Mouse (Mus musculus) erythroblast, embryonic 14.5 days (primary cell): ENCODE results near the gene Clcn1. TPM values are rescaled to one million over a fixed set of nuclear protein-coding genes. Genes with fewer than 3 reads are reported as not detected.

Source experiments
- H3K27me3 ChIP-seq: 2 replicates; pipeline ENCODE4 v1.6.1; 2012; ENCODE audit warnings: inconsistent platforms; ENCODE audit not compliant: control insufficient read depth
- H3K36me3 ChIP-seq: 2 replicates; pipeline ENCODE4 v1.6.1; 2012; ENCODE audit warnings: mild to moderate bottlenecking, inconsistent platforms; ENCODE audit not compliant: control insufficient read depth
- H3K4me1 ChIP-seq: 2 replicates; pipeline ENCODE4 v1.6.1; 2012; ENCODE audit warnings: inconsistent platforms; ENCODE audit not compliant: control insufficient read depth
- H3K4me3 ChIP-seq: replicated peaks from 2 replicates; pipeline ENCODE3; 2012; ENCODE audit warnings: moderate library complexity, mild to moderate bottlenecking, inconsistent platforms
- H3K9me3 ChIP-seq: 2 replicates; pipeline ENCODE4 v1.6.1; 2012; ENCODE audit warnings: low read length, inconsistent platforms, mixed read lengths; ENCODE audit not compliant: control insufficient read depth
- GATA1 ChIP-seq: IDR thresholded peaks from 2 replicates; pipeline ENCODE4 v1.6.1; 2012; ENCODE audit warnings: low read length, inconsistent platforms, mixed read lengths
- TAL1 ChIP-seq: IDR thresholded peaks from 3 replicates; pipeline ENCODE4 v1.6.1; 2012; ENCODE audit warnings: low read length, inconsistent platforms, mixed read lengths
- polyA plus RNA-seq: library from polyadenylated mRNA; stranded (reverse); fragments of >175 nt; gene quantifications from 2 replicates; pipeline ENCODE4 v1.2.3, GENCODE M21; 2012

Clcn1 gene
- polyA plus RNA-seq, 1 experiment = not detected

DNA sequence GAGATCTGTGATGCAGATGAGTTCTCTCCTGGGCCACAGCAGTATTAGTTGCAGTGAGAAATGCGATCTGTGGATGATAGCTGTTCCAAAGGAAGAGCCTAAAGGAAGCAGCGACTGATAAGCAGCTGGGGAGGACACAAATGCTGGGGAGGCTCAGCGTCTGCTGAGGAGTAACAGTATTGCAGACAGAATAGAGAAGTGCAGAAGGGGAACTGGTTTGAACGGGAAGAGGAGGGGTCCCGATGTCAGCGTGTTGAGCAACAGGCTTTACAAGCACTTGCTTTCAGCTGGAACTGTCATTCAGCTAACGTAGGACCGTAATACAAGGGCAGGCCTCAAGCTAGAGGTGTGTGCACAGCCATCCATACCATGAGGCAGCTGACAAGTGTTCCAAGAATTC, 66.7 kb downstream of the Clcn1 start:
- peaks cover 17% of the 10 kb centered on the region for H3K36me3 ChIP-seq
- no peaks in the 10 kb centered on the region for H3K9me3 ChIP-seq
- H3K4me3 ChIP-seq = no peak overlapping the region
- H3K4me1 ChIP-seq = peaks cover 43% of the 10 kb centered on the region
- peaks cover 23% of the 10 kb centered on the region for H3K27me3 ChIP-seq
- TF ChIP-seq TAL1 = no peak

DNA sequence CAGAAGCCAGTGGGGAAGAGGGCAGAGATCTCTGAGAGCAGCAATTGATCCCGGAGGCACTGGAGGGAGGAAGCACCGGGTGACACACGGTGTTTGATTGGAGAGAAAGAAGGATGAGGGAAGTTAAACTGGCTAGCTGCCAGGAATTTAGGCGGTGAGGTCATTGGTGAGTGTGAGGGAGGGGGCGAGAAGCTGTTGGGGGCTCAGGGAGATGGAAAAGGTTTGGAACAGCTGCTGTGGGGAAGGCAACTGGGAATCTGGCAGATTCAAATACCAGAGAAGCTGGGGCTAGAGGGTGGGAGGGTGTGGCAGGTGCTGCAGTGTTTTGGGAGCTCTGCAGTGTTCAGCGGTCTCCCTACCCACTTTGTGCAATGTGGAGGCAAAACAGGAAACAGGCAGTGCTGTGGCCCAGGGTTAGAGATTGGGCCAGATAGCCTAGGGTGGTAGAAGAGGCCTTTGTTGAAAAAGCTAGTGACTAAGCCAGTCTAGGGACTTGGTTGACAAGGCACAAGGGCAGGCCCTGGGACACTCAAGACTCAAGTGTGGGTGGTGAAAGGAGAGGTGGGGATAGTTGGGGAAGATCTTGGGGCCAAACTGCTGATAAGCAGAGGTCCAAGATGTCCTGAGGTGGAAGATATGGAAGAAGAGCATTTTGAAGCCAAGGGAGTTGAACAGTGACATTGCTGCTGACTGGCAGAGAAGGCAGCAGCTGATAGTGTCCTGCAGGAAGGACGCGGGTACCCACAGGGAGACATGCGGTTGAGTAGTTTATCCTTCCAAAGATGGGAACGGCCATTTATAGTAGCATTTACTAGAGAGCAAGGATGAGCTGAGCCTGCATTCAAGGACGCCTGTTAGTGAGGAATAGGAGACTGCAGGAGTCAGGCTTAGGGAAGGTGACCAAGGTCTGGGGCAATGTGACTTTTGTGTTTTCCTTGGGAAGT, 67.9 kb downstream of the Clcn1 start:
- TF ChIP-seq GATA1 = no peak
- TF ChIP-seq TAL1 = no peak
- Histone ChIP-seq H3K4me1 (peaks cover 38% of the 10 kb centered on the region), H3K36me3 (peaks cover 23% of the 10 kb centered on the region), H3K27me3 (peaks cover 19% of the 10 kb centered on the region), H3K9me3 (no peaks in the 10 kb centered on the region), H3K4me3 (no peak overlapping the region)

DNA sequence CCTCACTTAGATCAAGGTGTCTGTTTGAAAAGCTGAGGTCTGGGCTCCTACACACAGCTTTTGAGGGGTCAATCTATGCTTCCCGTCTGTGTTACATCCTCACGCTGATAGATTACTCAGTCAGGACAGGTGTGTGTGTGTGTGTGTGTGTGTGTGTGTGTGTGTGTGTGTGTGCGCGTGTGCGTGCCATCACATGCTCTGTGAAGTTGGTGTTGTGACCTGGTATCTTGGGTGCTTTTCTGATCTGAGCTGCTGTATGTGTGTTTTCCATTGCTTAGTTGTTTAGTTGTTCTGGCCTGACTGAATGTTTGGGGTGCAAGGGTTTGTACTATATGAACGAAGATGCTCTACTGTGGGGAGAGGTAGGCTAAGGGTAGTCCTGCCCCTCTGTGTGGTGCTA, 68.9 kb downstream of the Clcn1 start:
- Histone ChIP-seq H3K36me3 (peaks cover 23% of the 10 kb centered on the region), H3K9me3 (no peaks in the 10 kb centered on the region), H3K4me3 (no peak overlapping the region), H3K4me1 (peaks cover 28% of the 10 kb centered on the region), H3K27me3 (peaks cover 9% of the 10 kb centered on the region)
- no peak for TF ChIP-seq GATA1
- no peak for TF ChIP-seq TAL1

DNA sequence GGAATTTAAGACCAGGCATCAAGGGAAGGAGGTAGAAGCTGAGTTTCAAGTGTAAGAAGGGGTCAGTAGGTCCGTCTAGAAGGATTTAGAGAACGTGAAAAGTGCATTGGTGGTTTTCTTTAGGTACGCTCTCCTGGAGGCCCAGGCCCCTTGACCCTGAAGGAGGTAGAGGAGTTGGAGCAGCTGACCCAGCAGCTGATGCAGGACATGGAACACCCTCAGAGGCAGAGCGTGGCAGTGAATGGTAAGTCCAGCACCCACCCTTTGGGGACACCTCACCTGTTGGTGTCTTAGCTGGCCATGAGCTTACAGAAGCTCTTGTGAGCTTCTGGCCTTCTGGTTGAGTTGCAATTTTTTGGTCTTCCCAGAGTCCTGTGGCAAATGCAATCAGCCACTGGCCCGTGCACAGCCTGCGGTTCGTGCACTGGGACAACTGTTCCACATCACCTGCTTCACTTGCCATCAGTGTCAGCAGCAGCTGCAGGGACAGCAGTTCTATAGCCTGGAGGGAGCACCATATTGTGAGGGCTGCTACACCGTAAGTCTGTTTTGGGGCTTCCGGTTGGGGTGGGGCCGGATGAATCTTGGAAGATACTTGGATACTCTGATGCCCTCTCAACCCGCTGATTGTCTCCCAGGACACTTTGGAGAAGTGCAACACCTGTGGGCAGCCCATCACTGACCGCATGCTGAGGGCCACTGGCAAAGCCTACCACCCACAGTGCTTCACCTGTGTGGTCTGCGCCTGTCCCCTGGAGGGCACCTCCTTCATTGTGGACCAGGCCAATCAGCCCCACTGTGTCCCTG, 69.5 kb downstream of the Clcn1 start:
- Histone ChIP-seq H3K9me3 (no peaks in the 10 kb centered on the region), H3K36me3 (peaks cover 23% of the 10 kb centered on the region), H3K4me3 (no peak overlapping the region), H3K4me1 (peaks cover 21% of the 10 kb centered on the region), H3K27me3 (peaks cover 3% of the 10 kb centered on the region)
- no peak for TF ChIP-seq TAL1
- TF ChIP-seq GATA1 = no peak

DNA sequence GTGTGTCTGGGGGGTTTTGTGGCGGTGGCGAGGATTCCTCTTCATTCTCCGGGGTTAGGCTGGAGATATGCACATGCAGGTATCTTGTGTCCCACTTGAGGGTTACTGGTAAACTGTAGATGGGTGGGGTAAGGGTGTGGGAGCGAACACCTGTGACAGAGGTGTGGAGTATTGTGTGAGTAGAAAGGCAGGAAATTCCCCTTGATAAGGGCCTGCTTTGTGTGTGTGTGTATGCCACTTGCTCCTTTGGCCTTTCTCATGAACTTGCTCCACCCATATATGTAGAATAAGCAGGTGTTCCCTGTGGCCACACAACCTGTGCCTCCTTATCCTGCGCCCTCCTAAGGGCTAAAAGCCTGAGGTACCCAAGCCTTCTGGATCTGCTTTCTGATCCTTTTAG, 70.4 kb downstream of the Clcn1 start:
- Histone ChIP-seq H3K4me3 (no peak overlapping the region), H3K27me3 (no peaks in the 10 kb centered on the region), H3K36me3 (peaks cover 23% of the 10 kb centered on the region), H3K4me1 (peaks cover 12% of the 10 kb centered on the region), H3K9me3 (no peaks in the 10 kb centered on the region)
- TF ChIP-seq TAL1 (no peak), GATA1 (no peak)

DNA sequence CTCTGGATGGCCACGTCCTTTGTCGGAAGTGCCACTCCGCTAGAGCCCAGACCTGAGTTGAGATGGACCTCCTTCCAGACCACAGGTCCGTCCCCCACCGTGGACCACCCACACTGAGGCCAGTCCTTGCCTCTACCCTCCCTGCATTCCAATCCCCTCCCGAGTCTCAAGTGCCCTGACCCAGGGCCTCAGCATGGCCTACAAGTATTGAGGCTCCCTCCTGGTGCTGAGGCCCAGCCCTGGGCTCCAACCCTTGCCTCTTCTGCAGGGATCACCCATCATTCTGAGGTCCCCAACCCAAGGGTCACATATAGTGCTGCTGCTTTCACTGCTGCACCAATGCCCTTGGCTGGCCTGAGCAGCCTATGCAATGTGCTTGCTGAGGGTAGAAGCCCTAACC, 71.4 kb downstream of the Clcn1 start:
- no peaks in the 10 kb centered on the region for H3K9me3 ChIP-seq
- peaks cover 7% of the 10 kb centered on the region; the same call in 1 of the 2 replicates for H3K4me1 ChIP-seq
- no peak for TF ChIP-seq TAL1
- no peak overlapping the region for H3K4me3 ChIP-seq
- no peaks in the 10 kb centered on the region for H3K27me3 ChIP-seq
- peaks cover 23% of the 10 kb centered on the region for H3K36me3 ChIP-seq

DNA sequence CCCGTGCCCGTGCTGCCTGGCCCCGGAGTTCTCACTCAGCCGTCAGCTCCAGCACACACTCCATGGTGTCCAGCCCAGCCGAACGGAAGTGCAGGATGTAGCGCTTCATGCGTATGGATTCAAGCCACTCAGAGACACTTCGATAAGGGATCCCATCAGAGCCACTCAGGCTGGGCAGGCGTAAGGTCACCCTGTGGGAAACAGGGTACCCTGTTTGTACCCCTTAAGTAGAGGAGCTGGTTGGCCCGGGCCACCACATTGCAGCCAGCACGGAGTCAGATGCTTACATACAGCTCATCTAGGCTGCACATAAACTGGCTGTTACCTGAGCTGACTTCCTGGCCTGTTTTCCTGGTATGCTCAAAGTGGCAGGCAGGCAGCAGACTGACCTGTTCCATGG, 72.4 kb downstream of the Clcn1 start:
- peaks cover 3% of the 10 kb centered on the region; the same call in 1 of the 2 replicates for H3K4me1 ChIP-seq
- no peak for TF ChIP-seq TAL1
- TF ChIP-seq GATA1 = no peak
- no peak overlapping the region for H3K4me3 ChIP-seq
- peaks cover 23% of the 10 kb centered on the region for H3K36me3 ChIP-seq
- no peaks in the 10 kb centered on the region for H3K9me3 ChIP-seq
- no peaks in the 10 kb centered on the region for H3K27me3 ChIP-seq

DNA sequence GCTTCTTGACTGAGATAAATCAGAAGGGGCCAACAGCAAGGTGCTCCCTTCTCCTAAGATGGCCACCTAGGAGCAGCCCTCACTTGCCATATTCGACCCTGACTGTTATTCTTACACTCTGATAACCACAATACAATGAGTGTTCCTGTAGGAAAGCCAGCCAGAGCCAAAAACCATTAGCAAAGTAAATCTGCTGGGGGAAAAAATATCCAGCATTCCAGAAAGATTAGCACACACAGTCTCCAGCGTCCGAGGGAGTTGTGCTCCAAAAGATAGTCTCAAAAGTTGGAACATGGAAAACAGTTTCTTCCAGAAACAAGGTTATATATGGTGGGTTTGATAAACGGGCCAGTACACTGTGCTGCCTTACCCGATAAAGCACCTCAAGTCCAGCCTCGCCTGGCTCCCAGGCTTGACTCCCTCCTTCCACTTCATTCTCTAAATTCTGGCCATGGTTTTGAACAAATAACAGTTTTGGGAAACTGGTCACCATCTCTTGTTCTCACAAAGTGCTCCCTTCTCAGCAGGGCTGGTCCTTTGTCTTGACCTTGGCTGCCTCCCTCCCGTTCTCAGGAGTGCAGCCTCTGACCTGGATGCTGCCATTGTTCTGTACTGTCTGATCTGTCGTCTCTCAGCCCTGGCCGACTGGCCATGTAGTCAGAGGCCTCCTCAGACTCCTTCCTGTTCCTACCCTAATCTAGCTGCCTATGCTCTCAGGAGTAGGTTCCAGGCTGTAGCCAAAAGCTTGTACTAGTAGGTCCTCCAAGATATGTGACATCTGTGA, 73.1 kb downstream of the Clcn1 start:
- Histone ChIP-seq H3K4me3 (no peak overlapping the region), H3K27me3 (no peaks in the 10 kb centered on the region), H3K9me3 (no peaks in the 10 kb centered on the region), H3K36me3 (peaks cover 23% of the 10 kb centered on the region), H3K4me1 (no peaks in the 10 kb centered on the region; the same call in 1 of the 2 replicates)
- TF ChIP-seq GATA1 (no peak), TAL1 (no peak)
